Mouse (Mus musculus): ENCODE data around the gene Gm49355. TPM values are rescaled to one million over a fixed set of nuclear protein-coding genes. Genes with fewer than 3 reads are reported as not detected.

The Gm49355 gene
- polyA plus RNA-seq, 1 experiment from 2014 or later, result 0.08 TPM

GRCm38 (mm10) chr14:12300677-12301076 lies 16.9 kb downstream of the Gm49355 start:
- peak; percentile 75 for DNase-seq

GRCm38 (mm10) chr14:12303106-12303505 lies 19.3 kb downstream of the Gm49355 start:
- H3K4me3 ChIP-seq (replicated peaks; ENCODE audit: low read depth, low read length), result no peak overlapping the region
- no peaks in the 10 kb centered on the region for H3K9me3 ChIP-seq (ENCODE audit: control insufficient read depth, low read length)
- DNase-seq, result no peak
- no peaks in the 10 kb centered on the region for H3K36me3 ChIP-seq (ENCODE audit: control insufficient read depth, insufficient read depth, low read length)
- H3K9ac ChIP-seq (replicated peaks; ENCODE audit: low read length), result no peak overlapping the region
- no peaks in the 10 kb centered on the region for H3K4me1 ChIP-seq (ENCODE audit: control insufficient read depth, insufficient read depth, low read length)
- WGBS, result 57% methylated on average over 2 of the region's 2 CpGs
- H3K27me3 ChIP-seq (ENCODE audit: control insufficient read depth, insufficient read depth, low read length), result no peaks in the 10 kb centered on the region
- no peak overlapping the region for H3K27ac ChIP-seq (replicated peaks; ENCODE audit: low read depth, low read length)
- no peak for ATAC-seq (ENCODE audit: low FRiP score, low TSS enrichment)
- H3K4me2 ChIP-seq (ENCODE audit: low read length), result no peak overlapping the region

More at GRCm38 (mm10) chr14:12300677-12301076, 16.9 kb downstream of the Gm49355 start:
- H3K4me3 ChIP-seq (replicated peaks; ENCODE audit: low read depth, low read length), result no peak overlapping the region
- H3K4me2 ChIP-seq (ENCODE audit: low read length), result no peak overlapping the region
- H3K27me3 ChIP-seq (ENCODE audit: control insufficient read depth, insufficient read depth, low read length), result no peaks in the 10 kb centered on the region
- no peak overlapping the region for H3K27ac ChIP-seq (replicated peaks; ENCODE audit: low read depth, low read length)
- H3K36me3 ChIP-seq (ENCODE audit: control insufficient read depth, insufficient read depth, low read length), result no peaks in the 10 kb centered on the region
- no peak overlapping the region for H3K9ac ChIP-seq (replicated peaks; ENCODE audit: low read length)
- H3K9me3 ChIP-seq (ENCODE audit: control insufficient read depth, low read length), result no peaks in the 10 kb centered on the region
- 70% methylated on average over 3 of the region's 3 CpGs for WGBS
- ATAC-seq (ENCODE audit: low FRiP score, low TSS enrichment), result no peak
- no peaks in the 10 kb centered on the region for H3K4me1 ChIP-seq (ENCODE audit: control insufficient read depth, insufficient read depth, low read length)

GRCm38 (mm10) chr14:12333622-12334021 lies 49.8 kb downstream of the Gm49355 start:
- Histone ChIP-seq H3K9ac (replicated peaks; ENCODE audit: low read length) (no peak overlapping the region), H3K27me3 (ENCODE audit: control insufficient read depth, insufficient read depth, low read length) (peaks cover 54% of the 10 kb centered on the region), H3K4me3 (replicated peaks; ENCODE audit: low read depth, low read length) (no peak overlapping the region), H3K4me2 (ENCODE audit: low read length) (no peak overlapping the region), H3K36me3 (ENCODE audit: control insufficient read depth, insufficient read depth, low read length) (no peaks in the 10 kb centered on the region), H3K4me1 (ENCODE audit: control insufficient read depth, insufficient read depth, low read length) (no peaks in the 10 kb centered on the region), H3K9me3 (ENCODE audit: control insufficient read depth, low read length) (no peaks in the 10 kb centered on the region), H3K27ac (replicated peaks; ENCODE audit: low read depth, low read length) (no peak overlapping the region)
- WGBS, result 85% methylated on average over 7 of the region's 7 CpGs
- ATAC-seq (ENCODE audit: low FRiP score, low TSS enrichment), result no peak
- DNase-seq, result no peak

GRCm38 (mm10) chr14:12334925-12335324 lies 51.1 kb downstream of the Gm49355 start:
- Histone ChIP-seq H3K4me1 (ENCODE audit: control insufficient read depth, insufficient read depth, low read length) (no peaks in the 10 kb centered on the region), H3K4me3 (replicated peaks; ENCODE audit: low read depth, low read length) (no peak overlapping the region), H3K36me3 (ENCODE audit: control insufficient read depth, insufficient read depth, low read length) (no peaks in the 10 kb centered on the region), H3K4me2 (ENCODE audit: low read length) (no peak overlapping the region), H3K27me3 (ENCODE audit: control insufficient read depth, insufficient read depth, low read length) (peaks cover 65% of the 10 kb centered on the region), H3K9ac (replicated peaks; ENCODE audit: low read length) (no peak overlapping the region), H3K27ac (replicated peaks; ENCODE audit: low read depth, low read length) (no peak overlapping the region), H3K9me3 (ENCODE audit: control insufficient read depth, low read length) (no peaks in the 10 kb centered on the region)
- ATAC-seq (ENCODE audit: low FRiP score, low TSS enrichment) (no peak), DNase-seq (no peak)
- WGBS, result 53% methylated on average over 7 of the region's 7 CpGs

GRCm38 (mm10) chr14:12337421-12337997 lies 53.7 kb downstream of the Gm49355 start:
- H3K4me2 ChIP-seq (ENCODE audit: low read length), result no peak overlapping the region

GRCm38 (mm10) chr14:12337998-12338809 lies 54.4 kb downstream of the Gm49355 start:
- Histone ChIP-seq H3K9ac (replicated peaks; ENCODE audit: low read length) (no peak overlapping the region), H3K36me3 (ENCODE audit: control insufficient read depth, insufficient read depth, low read length) (no peaks in the 10 kb centered on the region), H3K4me2 (ENCODE audit: low read length) (no peak overlapping the region), H3K9me3 (ENCODE audit: control insufficient read depth, low read length) (no peaks in the 10 kb centered on the region), H3K4me1 (ENCODE audit: control insufficient read depth, insufficient read depth, low read length) (no peaks in the 10 kb centered on the region), H3K4me3 (replicated peaks; ENCODE audit: low read depth, low read length) (no peak overlapping the region), H3K27ac (replicated peaks; ENCODE audit: low read depth, low read length) (no peak overlapping the region), H3K27me3 (ENCODE audit: control insufficient read depth, insufficient read depth, low read length) (peaks cover 91% of the 10 kb centered on the region)
- under 1% methylated on average over 16 of the region's 16 CpGs for WGBS
- ATAC-seq (ENCODE audit: low FRiP score, low TSS enrichment) (no peak), DNase-seq (peak; percentile 61)

More at GRCm38 (mm10) chr14:12337421-12337997, 53.7 kb downstream of the Gm49355 start:
- Histone ChIP-seq H3K9me3 (ENCODE audit: control insufficient read depth, low read length) (no peaks in the 10 kb centered on the region), H3K36me3 (ENCODE audit: control insufficient read depth, insufficient read depth, low read length) (no peaks in the 10 kb centered on the region), H3K4me3 (replicated peaks; ENCODE audit: low read depth, low read length) (no peak overlapping the region), H3K27me3 (ENCODE audit: control insufficient read depth, insufficient read depth, low read length) (peaks cover 90% of the 10 kb centered on the region), H3K27ac (replicated peaks; ENCODE audit: low read depth, low read length) (no peak overlapping the region), H3K4me1 (ENCODE audit: control insufficient read depth, insufficient read depth, low read length) (no peaks in the 10 kb centered on the region), H3K9ac (replicated peaks; ENCODE audit: low read length) (no peak overlapping the region)
- ATAC-seq (ENCODE audit: low FRiP score, low TSS enrichment) (no peak), DNase-seq (peak; percentile 26)
- 3% methylated on average over 8 of the region's 8 CpGs for WGBS

GRCm38 (mm10) chr14:12338811-12339565 lies 55.2 kb downstream of the Gm49355 start:
- Histone ChIP-seq H3K9me3 (ENCODE audit: control insufficient read depth, low read length) (no peaks in the 10 kb centered on the region), H3K27ac (replicated peaks; ENCODE audit: low read depth, low read length) (no peak overlapping the region), H3K9ac (replicated peaks; ENCODE audit: low read length) (no peak overlapping the region), H3K4me3 (replicated peaks; ENCODE audit: low read depth, low read length) (no peak overlapping the region), H3K4me1 (ENCODE audit: control insufficient read depth, insufficient read depth, low read length) (no peaks in the 10 kb centered on the region), H3K4me2 (ENCODE audit: low read length) (no peak overlapping the region), H3K36me3 (ENCODE audit: control insufficient read depth, insufficient read depth, low read length) (no peaks in the 10 kb centered on the region), H3K27me3 (ENCODE audit: control insufficient read depth, insufficient read depth, low read length) (peaks cover 95% of the 10 kb centered on the region)
- DNase-seq (no peak), ATAC-seq (ENCODE audit: low FRiP score, low TSS enrichment) (no peak)
- under 1% methylated on average over 10 of the region's 10 CpGs for WGBS

- Histone ChIP-seq H3K9ac (replicated peaks; ENCODE audit: low read length) (no peak overlapping the region), H3K27me3 (ENCODE audit: control insufficient read depth, insufficient read depth, low read length) (peaks cover 95% of the 10 kb centered on the region), H3K4me2 (ENCODE audit: low read length) (no peak overlapping the region), H3K4me1 (ENCODE audit: control insufficient read depth, insufficient read depth, low read length) (0 out of 2 replicates have a peak, but pooled peaks cover 4% of the 10 kb centered on the region), H3K27ac (replicated peaks; ENCODE audit: low read depth, low read length) (no peak overlapping the region), H3K4me3 (replicated peaks; ENCODE audit: low read depth, low read length) (no peak overlapping the region), H3K9me3 (ENCODE audit: control insufficient read depth, low read length) (no peaks in the 10 kb centered on the region), H3K36me3 (ENCODE audit: control insufficient read depth, insufficient read depth, low read length) (no peaks in the 10 kb centered on the region)
- peak; percentile 24 for DNase-seq
- 1% methylated on average over 19 of the region's 19 CpGs for WGBS
- ATAC-seq (ENCODE audit: low FRiP score, low TSS enrichment), result no peak
These were observed 56.7 kb downstream of the Gm49355 start for GRCm38 (mm10) chr14:12340238-12341074.
